Mouse (Mus musculus) embryonic facial prominence, embryonic 14.5 days (tissue): ENCODE data around the gene Dnajc15. TPM values are rescaled to one million over a fixed set of nuclear protein-coding genes. Genes with fewer than 3 reads are reported as not detected.

Experiments
- ATAC-seq: fragments of 200-750 bp; cut with Nextera tagmentation; 2 replicates; pipeline ENCODE4 v1.8.0; 2017; ENCODE audit warnings: low read depth, moderate number of reproducible peaks, moderate TSS enrichment
- DNase-seq: peaks from one replicate; pipeline ENCODE4 v3.0.0-alpha.2; 2015; ENCODE audit warnings: low spot score
- H3K27ac ChIP-seq: fragments of 300-500 bp; sonication (generic); replicated peaks from 2 replicates; pipeline ENCODE4 v1.5.1; 2014; ENCODE audit warnings: low read depth, mild to moderate bottlenecking, low read length, moderate library complexity
- H3K27me3 ChIP-seq: fragments of 300-500 bp; sonication (generic); replicated peaks from 2 replicates; pipeline ENCODE4 v1.6.1; 2014; ENCODE audit warnings: low read length; ENCODE audit not compliant: control insufficient read depth, insufficient read depth
- H3K36me3 ChIP-seq: fragments of 300-500 bp; sonication (generic); 2 replicates; pipeline ENCODE4 v1.6.1; 2014; ENCODE audit warnings: low read length, mixed read lengths; ENCODE audit not compliant: control insufficient read depth, insufficient read depth
- H3K4me1 ChIP-seq: fragments of 300-500 bp; sonication (generic); 2 replicates; pipeline ENCODE4 v1.6.1; 2014; ENCODE audit warnings: antibody characterized with exemption, low read length; ENCODE audit not compliant: control insufficient read depth, insufficient read depth
- H3K4me2 ChIP-seq: fragments of 300-500 bp; sonication (generic); 2 replicates; pipeline ENCODE4 v1.6.1; 2014; ENCODE audit warnings: low read depth, mild to moderate bottlenecking, low read length, moderate library complexity, mixed read lengths
- H3K4me3 ChIP-seq: fragments of 300-500 bp; sonication (generic); 2 replicates; pipeline ENCODE4 v1.5.1; 2014; ENCODE audit warnings: low read depth, mild to moderate bottlenecking, low read length
- H3K9ac ChIP-seq: fragments of 300-500 bp; sonication (generic); 2 replicates; pipeline ENCODE4 v1.6.1; 2014; ENCODE audit warnings: low read depth, mild to moderate bottlenecking, low read length, moderate library complexity, mixed read lengths
- H3K9me3 ChIP-seq: fragments of 300-500 bp; sonication (generic); 2 replicates; pipeline ENCODE4 v1.6.1; 2016; ENCODE audit warnings: low read length; ENCODE audit not compliant: control insufficient read depth
- WGBS: fragments of 180-500 bp; shearing (Covaris S2); extraction: QIAGEN DNeasy Blood & Tissue Kit; methylation state at CpG from one replicate; pipeline ENCODE4 v1.1.7; 2014; 5-methylcytosine and 5-hydroxymethylcytosine counted together
- polyA plus RNA-seq: library from polyadenylated mRNA; unstranded; fragments of >200 nt; fragmentation: Nextera tagmentation; extraction: Ambion mirVana; gene quantifications from 2 replicates; pipeline ENCODE4 v1.2.1, GENCODE M21; 2014

Dnajc15 gene
- polyA plus RNA-seq, 1 experiment from 2014 or later: 107 TPM

GRCm38 (mm10) chr14:77801571-77802267, 73.2 kb downstream of the Dnajc15 start:
- ATAC-seq (no peak), DNase-seq (no peak)
- Histone ChIP-seq H3K27me3 (no peaks in the 10 kb centered on the region), H3K4me2 (no peak overlapping the region), H3K9ac (no peak overlapping the region), H3K4me3 (no peak overlapping the region), H3K9me3 (no peaks in the 10 kb centered on the region), H3K27ac (no peak overlapping the region), H3K4me1 (peaks cover 2% of the 10 kb centered on the region), H3K36me3 (no peaks in the 10 kb centered on the region)
- 82% methylated on average over 17 of the region's 17 CpGs for WGBS

GRCm38 (mm10) chr14:77796506-77796905, 78.4 kb downstream of the Dnajc15 start:
- Histone ChIP-seq H3K4me2 (no peak overlapping the region), H3K4me3 (no peak overlapping the region), H3K27me3 (no peaks in the 10 kb centered on the region), H3K9ac (no peak overlapping the region), H3K9me3 (no peaks in the 10 kb centered on the region), H3K36me3 (no peaks in the 10 kb centered on the region), H3K27ac (no peak overlapping the region), H3K4me1 (no peaks in the 10 kb centered on the region; the same call in 1 of the 2 replicates)
- DNase-seq: no peak
- peak; percentile 53; the same call in 1 of the 2 replicates for ATAC-seq
- WGBS: 55% methylated on average over 4 of the region's 4 CpGs

- no peak overlapping the region for H3K9ac ChIP-seq
- no peaks in the 10 kb centered on the region for H3K27me3 ChIP-seq
- no peak overlapping the region for H3K4me3 ChIP-seq
- H3K9me3 ChIP-seq: no peaks in the 10 kb centered on the region
- H3K4me2 ChIP-seq: no peak overlapping the region
- no peaks in the 10 kb centered on the region; the same call in 1 of the 2 replicates for H3K4me1 ChIP-seq
- no peak for ATAC-seq
- no peaks in the 10 kb centered on the region for H3K36me3 ChIP-seq
- 88% methylated on average over 5 of the region's 5 CpGs for WGBS
- DNase-seq: no peak
- no peak overlapping the region; the same call in 1 of the 2 replicates for H3K27ac ChIP-seq
Observed at GRCm38 (mm10) chr14:77795240-77795639, 79.7 kb downstream of the Dnajc15 start.

GRCm38 (mm10) chr14:77794285-77794949, 80.5 kb downstream of the Dnajc15 start:
- Histone ChIP-seq H3K4me2 (no peak overlapping the region), H3K36me3 (no peaks in the 10 kb centered on the region), H3K9me3 (no peaks in the 10 kb centered on the region), H3K4me3 (no peak overlapping the region), H3K27ac (no peak overlapping the region; the same call in 1 of the 2 replicates), H3K27me3 (no peaks in the 10 kb centered on the region), H3K9ac (no peak overlapping the region), H3K4me1 (no peaks in the 10 kb centered on the region; the same call in 1 of the 2 replicates)
- ATAC-seq (0 out of 2 replicates have a peak, but pooled peaks have one; percentile 41), DNase-seq (peak; percentile 54)
- 50% methylated on average over 7 of the region's 7 CpGs for WGBS

- no peak overlapping the region for H3K27ac ChIP-seq
Observed at GRCm38 (mm10) chr14:77792998-77793397, 81.9 kb downstream of the Dnajc15 start.

GRCm38 (mm10) chr14:77783217-77783616, 91.7 kb downstream of the Dnajc15 start:
- no peak for ATAC-seq

More at GRCm38 (mm10) chr14:77792998-77793397, 81.9 kb downstream of the Dnajc15 start:
- H3K36me3 ChIP-seq: no peaks in the 10 kb centered on the region
- 87% methylated on average over 6 of the region's 6 CpGs for WGBS
- H3K4me2 ChIP-seq: no peak overlapping the region
- DNase-seq: no peak
- H3K4me3 ChIP-seq: no peak overlapping the region
- H3K9me3 ChIP-seq: no peaks in the 10 kb centered on the region
- no peak for ATAC-seq
- H3K4me1 ChIP-seq: no peaks in the 10 kb centered on the region; the same call in 1 of the 2 replicates
- H3K27me3 ChIP-seq: no peaks in the 10 kb centered on the region
- H3K9ac ChIP-seq: no peak overlapping the region

GRCm38 (mm10) chr14:77777365-77777764, 97.6 kb downstream of the Dnajc15 start:
- Histone ChIP-seq H3K4me1 (no peaks in the 10 kb centered on the region), H3K4me3 (no peak overlapping the region), H3K36me3 (no peaks in the 10 kb centered on the region), H3K4me2 (no peak overlapping the region), H3K9ac (no peak overlapping the region), H3K9me3 (0 out of 2 replicates have a peak, but pooled peaks cover 6% of the 10 kb centered on the region), H3K27me3 (no peaks in the 10 kb centered on the region), H3K27ac (no peak overlapping the region)
- 80% methylated on average over 1 of the region's 1 CpGs for WGBS
- no peak for ATAC-seq
- no peak for DNase-seq

More at GRCm38 (mm10) chr14:77783217-77783616, 91.7 kb downstream of the Dnajc15 start:
- no peaks in the 10 kb centered on the region for H3K27me3 ChIP-seq
- H3K4me3 ChIP-seq: no peak overlapping the region
- H3K27ac ChIP-seq: no peak overlapping the region
- 0 out of 2 replicates have a peak, but pooled peaks cover 6% of the 10 kb centered on the region for H3K9me3 ChIP-seq
- no peak overlapping the region for H3K4me2 ChIP-seq
- H3K9ac ChIP-seq: no peak overlapping the region
- DNase-seq: no peak
- H3K36me3 ChIP-seq: no peaks in the 10 kb centered on the region
- no peaks in the 10 kb centered on the region for H3K4me1 ChIP-seq

GRCm38 (mm10) chr14:77776005-77776531, 98.9 kb downstream of the Dnajc15 start:
- Histone ChIP-seq H3K9me3 (no peaks in the 10 kb centered on the region), H3K27ac (no peak overlapping the region), H3K27me3 (no peaks in the 10 kb centered on the region), H3K9ac (no peak overlapping the region), H3K4me2 (no peak overlapping the region), H3K36me3 (no peaks in the 10 kb centered on the region), H3K4me1 (no peaks in the 10 kb centered on the region), H3K4me3 (no peak overlapping the region)
- ATAC-seq (no peak), DNase-seq (no peak)
- 85% methylated on average over 11 of the region's 11 CpGs for WGBS
